Mouse (Mus musculus): Measurements from ENCODE around the gene Fsd1l. TPM values are rescaled to one million over a fixed set of nuclear protein-coding genes. Genes with fewer than 3 reads are reported as not detected.

Gene Fsd1l
- polyA plus RNA-seq, 1 experiment from 2014 or later, result 38.8 TPM

DNA sequence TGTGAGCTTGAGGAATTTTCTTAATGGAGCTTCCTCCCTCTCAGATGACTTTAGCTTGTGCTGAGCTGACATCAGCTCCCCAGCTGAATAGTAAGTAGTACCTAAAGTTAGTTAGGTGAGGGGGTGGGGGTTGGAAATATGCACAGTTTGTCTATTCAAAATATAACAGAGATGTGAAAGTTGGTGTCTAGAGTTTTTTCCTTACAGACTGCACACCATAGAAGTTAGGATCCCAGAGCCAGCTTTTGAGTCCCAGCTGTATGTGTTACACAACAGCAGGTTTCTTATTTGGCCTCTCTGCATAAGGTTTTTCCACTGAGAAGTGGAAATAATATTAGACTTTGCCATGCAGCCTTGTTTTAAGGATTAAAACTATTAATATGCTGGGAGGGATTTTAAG, 118.6 kb downstream of the Fsd1l start:
- Histone ChIP-seq H3K4me3 (ENCODE audit: low read depth, low read length) (no peak overlapping the region), H3K36me3 (ENCODE audit: control insufficient read depth, insufficient read depth, low read length) (peaks cover 21% of the 10 kb centered on the region; the same call in 1 of the 2 replicates), H3K9me3 (ENCODE audit: control insufficient read depth, low read length) (no peaks in the 10 kb centered on the region), H3K9ac (replicated peaks; ENCODE audit: low read depth, low read length) (no peak overlapping the region), H3K27me3 (ENCODE audit: control insufficient read depth, insufficient read depth, low read length) (no peaks in the 10 kb centered on the region), H3K27ac (ENCODE audit: low read depth, low read length) (no peak overlapping the region), H3K4me2 (ENCODE audit: low read depth, low read length) (no peak overlapping the region), H3K4me1 (ENCODE audit: control insufficient read depth, insufficient read depth, low read length) (no peaks in the 10 kb centered on the region)
- no peak for ATAC-seq (ENCODE audit: low read depth)

DNA sequence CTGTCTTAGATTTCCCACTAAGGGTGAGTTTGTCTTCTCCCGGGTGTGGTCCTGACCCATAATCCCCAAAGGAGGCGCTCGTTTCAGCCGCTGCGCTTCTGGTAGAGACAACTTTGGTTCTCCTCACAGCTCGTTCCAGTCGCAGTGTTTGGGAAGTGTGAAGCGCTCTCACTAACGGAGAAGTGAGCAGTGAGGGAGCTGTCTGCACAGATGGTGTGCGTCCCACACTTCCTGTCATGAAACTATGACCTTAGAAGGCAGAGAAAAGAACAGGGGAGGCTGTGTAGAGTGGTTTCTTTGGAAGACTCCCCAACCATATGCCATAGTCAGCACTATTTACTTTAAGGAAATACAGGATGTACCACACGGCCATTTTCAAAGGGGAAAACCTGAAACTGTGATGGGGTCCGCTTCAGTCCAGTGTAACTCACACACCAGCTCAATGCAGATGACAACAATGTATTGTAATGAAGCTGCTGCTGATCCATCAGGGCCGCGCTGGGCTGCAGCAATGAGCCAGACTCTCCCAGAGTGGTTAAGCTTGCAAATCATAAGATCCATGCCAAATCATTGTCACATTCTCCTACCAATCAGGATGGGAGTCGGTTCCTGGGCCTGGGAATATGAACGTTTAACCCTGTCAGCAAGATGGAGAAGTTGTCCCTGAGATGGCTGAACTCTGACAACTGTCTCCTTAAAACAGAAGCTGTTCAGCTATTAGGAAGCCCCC, 119.3 kb downstream of the Fsd1l start:
- H3K4me1 ChIP-seq (ENCODE audit: control insufficient read depth, insufficient read depth, low read length), result no peaks in the 10 kb centered on the region
- WGBS, result 87% methylated on average over 16 of the region's 16 CpGs

More for the DNA sequence above, 119.3 kb downstream of the Fsd1l start:
- Histone ChIP-seq H3K27me3 (ENCODE audit: control insufficient read depth, insufficient read depth, low read length) (no peaks in the 10 kb centered on the region), H3K9ac (replicated peaks; ENCODE audit: low read depth, low read length) (no peak overlapping the region), H3K36me3 (ENCODE audit: control insufficient read depth, insufficient read depth, low read length) (peaks cover 21% of the 10 kb centered on the region; the same call in 1 of the 2 replicates), H3K27ac (ENCODE audit: low read depth, low read length) (no peak overlapping the region), H3K9me3 (ENCODE audit: control insufficient read depth, low read length) (no peaks in the 10 kb centered on the region), H3K4me2 (ENCODE audit: low read depth, low read length) (no peak overlapping the region), H3K4me3 (ENCODE audit: low read depth, low read length) (no peak overlapping the region)
- no peak for ATAC-seq (ENCODE audit: low read depth)

Other genes starting within 250 kb of the Fsd1l start
- 14.2 and 17.0 TPM in 2 replicates for gene Slc44a1, start 191.1 kb upstream of the Fsd1l start, polyA plus RNA-seq (2014; fragmentation: Nextera tagmentation; extraction: Ambion mirVana)
- gene Fktn, start 82.5 kb downstream of the Fsd1l start, polyA plus RNA-seq (2014; fragmentation: Nextera tagmentation; extraction: Ambion mirVana), result 23.5 and 24.5 TPM in 2 replicates
- gene Tal2, start 148.2 kb downstream of the Fsd1l start, polyA plus RNA-seq (2014; fragmentation: Nextera tagmentation; extraction: Ambion mirVana), result 0.14 and 0.20 TPM in 2 replicates
- gene Tmem38b, start 194.6 kb downstream of the Fsd1l start, polyA plus RNA-seq (2014; fragmentation: Nextera tagmentation; extraction: Ambion mirVana), result 7.3 and 9.8 TPM in 2 replicates

Measured in neural tube, embryonic 14.5 days (tissue).